Mouse (Mus musculus): ENCODE results near the gene Plagl2. TPM values are rescaled to one million over a fixed set of nuclear protein-coding genes. Genes with fewer than 3 reads are reported as not detected.
A peak's percentile ranks its signal among the peaks of the same experiment; 100 is the strongest.
"Not testable (repeated sequence)": the region's sequence is repeated elsewhere in the genome, so short reads cannot be mapped to it uniquely, and the experiment has no call there.

The Plagl2 gene
- polyA plus RNA-seq (2016; fragmentation: Nextera tagmentation; extraction: Ambion mirVana), result 29.1 and 29.4 TPM in 2 replicates

DNA sequence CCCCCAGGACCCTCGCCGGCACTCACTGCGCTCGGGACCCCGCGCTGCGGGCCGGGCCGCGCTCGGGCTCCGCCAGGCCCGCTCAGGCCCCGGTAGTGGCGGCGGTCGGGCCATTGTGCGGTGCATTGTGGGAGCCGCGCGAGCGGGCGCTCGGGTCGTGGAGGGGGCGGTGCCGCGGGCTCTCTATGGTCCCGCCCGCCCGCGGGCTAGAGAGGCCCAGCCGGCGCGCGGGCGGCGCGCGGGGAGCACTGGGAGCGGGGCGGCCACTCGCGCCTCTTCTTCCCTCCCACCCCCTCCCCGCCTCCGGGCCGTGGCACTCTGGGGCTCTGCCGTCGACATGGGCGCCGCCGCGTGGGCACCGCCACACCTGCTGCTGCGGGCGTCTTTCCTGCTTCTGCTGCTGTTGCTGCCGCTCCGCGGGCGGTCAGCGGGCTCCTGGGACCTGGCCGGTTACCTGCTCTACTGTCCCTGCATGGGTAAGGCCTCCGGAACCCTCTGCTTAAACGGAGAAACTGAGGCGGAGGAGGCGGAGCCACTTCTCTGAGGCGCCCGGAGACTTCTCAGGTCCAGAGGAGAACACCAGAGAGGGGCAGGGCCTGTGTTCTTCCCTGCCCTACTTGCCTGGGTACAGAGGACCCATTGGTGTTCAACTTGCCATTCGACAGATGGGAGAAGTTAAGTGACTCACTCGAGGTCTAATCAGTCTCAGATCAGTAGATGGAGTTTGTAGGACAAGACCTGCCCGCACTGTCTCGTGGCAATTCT lies at the start of gene Plagl2, which contains the start of gene Pofut1:
Plagl2 (minus strand) TSS at position 177 of the 765 bp plus-strand sequence.
Pofut1 (plus strand) TSS at position 284 of the 765 bp plus-strand sequence.
- peaks cover 46% of the 10 kb centered on the region for H3K4me1 ChIP-seq
- DNase-seq (ENCODE audit: low spot score), result peak; percentile 88
- no peaks in the 10 kb centered on the region for H3K27me3 ChIP-seq (ENCODE audit: low read depth, poor library complexity, severe bottlenecking)
- peaks cover 53% of the 10 kb centered on the region for H3K36me3 ChIP-seq
- peak within 1 kb of the TSS; percentile 99 for H3K4me3 ChIP-seq
- H3K27ac ChIP-seq (replicated peaks), result peak within 1 kb of the TSS; percentile 99
- H3K9me3 ChIP-seq (replicated peaks), result no peaks in the 10 kb centered on the region
- WGBS, result under 1% methylated on average over 72 of the region's 72 CpGs

DNA sequence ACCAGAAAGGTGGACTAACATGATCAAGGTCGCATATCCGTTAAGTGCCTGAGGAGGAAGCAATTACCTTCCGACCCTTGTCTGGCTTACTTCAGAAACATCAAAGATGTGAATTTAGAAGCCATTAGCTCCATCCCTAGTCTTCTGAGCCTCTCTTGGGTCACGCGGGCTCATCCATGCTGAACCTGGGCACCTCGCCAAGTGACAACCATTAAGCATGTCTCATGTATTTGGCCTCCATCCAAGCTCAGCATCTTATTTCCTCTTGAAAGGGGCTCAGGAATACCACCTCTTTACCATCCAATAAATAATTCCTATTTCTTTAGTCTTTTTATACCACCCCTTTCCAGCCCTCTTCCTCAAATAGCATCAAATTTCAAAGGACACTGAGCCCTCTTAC lies 46.6 kb upstream of the Plagl2 start:
- WGBS, result 84% methylated on average over 6 of the region's 6 CpGs
- no peak overlapping the region for H3K4me3 ChIP-seq
- H3K36me3 ChIP-seq, result no peaks in the 10 kb centered on the region
- H3K4me1 ChIP-seq, result peaks cover 20% of the 10 kb centered on the region
- no peaks in the 10 kb centered on the region for H3K27me3 ChIP-seq (ENCODE audit: low read depth, poor library complexity, severe bottlenecking)
- no peaks in the 10 kb centered on the region for H3K9me3 ChIP-seq (replicated peaks)
- DNase-seq (ENCODE audit: low spot score), result no peak
- H3K27ac ChIP-seq (replicated peaks), result no peak overlapping the region

DNA sequence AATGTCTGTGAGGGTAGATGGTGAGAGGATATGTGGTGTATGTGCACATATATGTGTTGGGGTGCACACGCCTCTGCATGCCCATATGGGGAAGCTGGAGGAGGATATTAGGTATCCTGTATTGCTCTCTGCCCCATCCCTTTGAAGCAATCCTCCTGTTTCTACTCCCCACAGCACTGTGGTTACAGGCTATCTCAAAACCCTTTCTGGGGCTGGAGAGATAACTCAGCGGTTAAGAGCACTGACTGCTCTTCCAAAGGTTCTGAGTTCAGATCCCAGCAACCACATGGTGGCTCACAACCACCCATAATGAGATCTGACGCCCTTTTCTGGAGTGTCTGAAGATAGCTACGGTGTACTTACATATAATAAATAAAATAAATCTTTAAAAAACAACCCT lies 45.3 kb upstream of the Plagl2 start:
- no peaks in the 10 kb centered on the region for H3K36me3 ChIP-seq
- DNase-seq (ENCODE audit: low spot score), result no peak
- no peak overlapping the region for H3K4me3 ChIP-seq
- peaks cover 8% of the 10 kb centered on the region for H3K4me1 ChIP-seq
- no peaks in the 10 kb centered on the region for H3K9me3 ChIP-seq (replicated peaks)
- 86% methylated on average over 4 of the region's 4 CpGs for WGBS
- H3K27ac ChIP-seq (replicated peaks), result no peak overlapping the region
- no peaks in the 10 kb centered on the region for H3K27me3 ChIP-seq (ENCODE audit: low read depth, poor library complexity, severe bottlenecking)

DNA sequence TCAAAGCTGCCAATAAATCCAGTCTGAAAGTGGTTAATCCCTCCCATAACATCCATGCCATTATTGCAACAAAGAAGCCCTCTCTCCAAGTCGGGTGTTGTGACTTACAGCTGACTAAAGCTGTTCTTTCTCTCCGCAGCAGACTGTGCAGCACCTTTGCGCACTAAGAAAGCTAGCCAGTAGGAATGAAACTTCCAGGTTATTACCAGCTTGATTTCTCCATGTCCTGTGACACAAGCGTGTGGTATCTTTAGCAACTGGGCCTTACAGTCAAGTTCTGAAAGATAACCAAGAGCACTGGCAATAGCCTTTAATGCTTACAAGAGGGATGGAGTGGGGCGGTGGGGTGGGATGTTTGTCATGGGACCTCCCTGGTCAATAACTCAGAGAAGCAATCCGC lies 42.7 kb upstream of the Plagl2 start:
- Histone ChIP-seq H3K4me3 (no peak overlapping the region), H3K9me3 (replicated peaks) (no peaks in the 10 kb centered on the region), H3K36me3 (no peaks in the 10 kb centered on the region), H3K27ac (replicated peaks) (no peak overlapping the region), H3K4me1 (no peaks in the 10 kb centered on the region), H3K27me3 (ENCODE audit: low read depth, poor library complexity, severe bottlenecking) (no peaks in the 10 kb centered on the region)
- DNase-seq (ENCODE audit: low spot score), result no peak
- WGBS, result 87% methylated on average over 6 of the region's 6 CpGs

DNA sequence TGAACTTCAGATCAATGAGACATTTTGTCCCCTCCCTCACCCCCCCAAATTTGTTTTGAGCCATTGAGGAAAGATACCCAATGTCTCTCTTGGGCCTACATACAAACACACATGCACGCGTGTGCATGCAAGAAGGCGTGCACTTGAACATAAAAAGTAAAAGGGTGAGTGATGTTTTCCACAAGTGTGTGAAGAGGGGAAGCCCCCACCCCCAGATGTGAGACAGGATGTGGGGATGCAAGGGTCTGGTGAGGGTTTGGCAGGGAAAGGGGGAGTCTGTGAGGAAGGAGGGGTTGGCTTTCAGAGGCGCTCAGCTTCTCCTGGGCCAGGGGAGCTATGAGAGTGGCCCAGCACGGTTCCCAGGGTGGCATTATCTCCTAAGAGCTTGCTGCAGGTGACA lies 37.1 kb upstream of the Plagl2 start:
- Histone ChIP-seq H3K27me3 (ENCODE audit: low read depth, poor library complexity, severe bottlenecking) (no peaks in the 10 kb centered on the region), H3K4me1 (peaks cover 9% of the 10 kb centered on the region), H3K4me3 (no peak overlapping the region), H3K27ac (replicated peaks) (no peak overlapping the region), H3K36me3 (no peaks in the 10 kb centered on the region), H3K9me3 (replicated peaks) (no peaks in the 10 kb centered on the region)
- 92% methylated on average over 5 of the region's 5 CpGs for WGBS
- no peak for DNase-seq (ENCODE audit: low spot score)

DNA sequence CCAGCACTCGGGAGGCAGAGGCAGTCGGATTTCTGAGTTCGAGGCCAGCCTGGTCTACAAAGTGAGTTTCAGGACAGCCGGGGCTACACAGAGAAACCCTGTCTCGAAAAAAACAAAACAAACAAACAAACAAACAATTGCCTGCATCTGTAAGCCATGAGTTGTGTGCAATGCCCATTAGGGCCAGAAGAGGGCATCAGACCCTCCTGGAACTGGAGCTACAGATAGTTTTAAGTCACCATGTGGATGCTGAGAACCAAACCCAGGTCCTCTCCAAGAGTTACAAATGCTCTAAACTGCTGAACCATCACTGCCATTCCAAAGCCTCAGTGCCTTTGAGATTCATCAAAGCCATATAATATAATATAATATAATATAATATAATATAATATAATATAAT lies 35.6 kb upstream of the Plagl2 start:
- not testable (repeated sequence) for H3K27ac ChIP-seq (replicated peaks); DNase-seq (ENCODE audit: low spot score); H3K27me3 ChIP-seq (ENCODE audit: low read depth, poor library complexity, severe bottlenecking); H3K4me3 ChIP-seq; H3K9me3 ChIP-seq (replicated peaks); H3K36me3 ChIP-seq
- peaks cover 19% of the 10 kb centered on the region for H3K4me1 ChIP-seq
- WGBS, result 91% methylated on average over 5 of the region's 5 CpGs

DNA sequence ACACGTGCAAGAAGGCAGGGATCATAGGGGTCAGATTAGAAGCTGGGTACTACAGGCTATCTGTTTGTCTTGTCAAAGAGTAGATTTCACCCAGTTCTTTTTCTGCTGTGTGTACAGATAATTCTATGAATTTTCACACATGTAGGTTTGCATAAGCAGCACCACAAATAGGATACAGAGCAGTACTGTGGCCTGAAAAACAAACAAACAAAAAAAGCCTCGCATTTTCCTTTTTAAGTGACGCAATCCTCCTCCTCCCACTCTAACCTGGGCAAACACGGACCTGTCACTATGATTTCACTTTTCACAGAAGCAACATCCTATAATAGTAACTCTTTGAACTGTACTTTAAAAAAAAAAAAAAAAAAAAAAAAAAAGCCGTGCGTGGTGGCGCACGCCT lies 35.2 kb upstream of the Plagl2 start:
- H3K36me3 ChIP-seq, result no peaks in the 10 kb centered on the region
- no peak for DNase-seq (ENCODE audit: low spot score)
- H3K27me3 ChIP-seq (ENCODE audit: low read depth, poor library complexity, severe bottlenecking), result no peaks in the 10 kb centered on the region
- H3K4me3 ChIP-seq, result no peak overlapping the region
- no peaks in the 10 kb centered on the region for H3K9me3 ChIP-seq (replicated peaks)
- 93% methylated on average over 8 of the region's 8 CpGs for whole genome bisulfite sequencing
- no peak overlapping the region for H3K27ac ChIP-seq (replicated peaks)
- peaks cover 19% of the 10 kb centered on the region for H3K4me1 ChIP-seq

DNA sequence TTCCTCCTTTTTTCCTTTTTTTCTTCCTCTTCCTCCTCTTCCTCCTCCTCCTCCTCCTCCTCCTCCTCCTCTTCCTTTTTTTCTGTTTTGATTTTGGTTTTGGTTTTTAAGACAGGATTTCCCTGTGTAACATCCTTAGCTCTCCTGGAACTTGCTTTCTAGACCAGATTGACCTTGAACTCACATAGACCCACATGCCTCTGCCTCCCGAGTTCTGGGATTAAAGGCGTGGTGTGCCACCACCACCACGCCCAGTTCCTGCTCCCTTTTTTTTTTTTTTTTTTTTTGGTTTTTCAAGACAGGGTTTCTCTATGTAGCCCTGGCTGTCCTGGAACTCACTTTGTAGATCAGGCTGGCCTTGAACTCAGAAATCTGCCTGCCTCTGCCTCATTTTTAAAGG lies 34.4 kb upstream of the Plagl2 start:
- H3K36me3 ChIP-seq; H3K27ac ChIP-seq (replicated peaks); DNase-seq (ENCODE audit: low spot score); H3K4me3 ChIP-seq; H3K27me3 ChIP-seq (ENCODE audit: low read depth, poor library complexity, severe bottlenecking); H3K9me3 ChIP-seq (replicated peaks): not testable (repeated sequence)
- H3K4me1 ChIP-seq, result peaks cover 19% of the 10 kb centered on the region
- 78% methylated on average over 3 of the region's 3 CpGs for WGBS

DNA sequence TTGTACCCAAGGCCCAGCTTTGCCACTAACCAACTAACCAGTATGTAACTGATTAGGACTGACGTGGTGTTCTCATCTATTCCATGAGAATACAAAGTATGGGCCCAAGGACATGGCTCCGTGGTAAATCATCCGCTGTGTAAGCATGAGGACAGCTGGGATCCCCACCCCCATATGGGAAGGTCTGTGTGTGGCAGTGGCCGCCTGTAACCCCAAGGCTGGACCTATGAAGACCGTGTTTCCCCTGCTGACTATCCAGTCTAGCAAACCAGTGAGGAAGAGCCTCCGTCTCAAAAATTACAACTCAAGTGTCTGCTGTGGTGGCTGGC lies 33.7 kb upstream of the Plagl2 start:
- 80% methylated on average over 6 of the region's 6 CpGs for WGBS
- peaks cover 22% of the 10 kb centered on the region for H3K4me1 ChIP-seq
- H3K27ac ChIP-seq (replicated peaks), result no peak overlapping the region
- no peaks in the 10 kb centered on the region for H3K9me3 ChIP-seq (replicated peaks)
- no peak overlapping the region for H3K4me3 ChIP-seq
- no peaks in the 10 kb centered on the region for H3K27me3 ChIP-seq (ENCODE audit: low read depth, poor library complexity, severe bottlenecking)
- no peaks in the 10 kb centered on the region for H3K36me3 ChIP-seq
- no peak for DNase-seq (ENCODE audit: low spot score)

DNA sequence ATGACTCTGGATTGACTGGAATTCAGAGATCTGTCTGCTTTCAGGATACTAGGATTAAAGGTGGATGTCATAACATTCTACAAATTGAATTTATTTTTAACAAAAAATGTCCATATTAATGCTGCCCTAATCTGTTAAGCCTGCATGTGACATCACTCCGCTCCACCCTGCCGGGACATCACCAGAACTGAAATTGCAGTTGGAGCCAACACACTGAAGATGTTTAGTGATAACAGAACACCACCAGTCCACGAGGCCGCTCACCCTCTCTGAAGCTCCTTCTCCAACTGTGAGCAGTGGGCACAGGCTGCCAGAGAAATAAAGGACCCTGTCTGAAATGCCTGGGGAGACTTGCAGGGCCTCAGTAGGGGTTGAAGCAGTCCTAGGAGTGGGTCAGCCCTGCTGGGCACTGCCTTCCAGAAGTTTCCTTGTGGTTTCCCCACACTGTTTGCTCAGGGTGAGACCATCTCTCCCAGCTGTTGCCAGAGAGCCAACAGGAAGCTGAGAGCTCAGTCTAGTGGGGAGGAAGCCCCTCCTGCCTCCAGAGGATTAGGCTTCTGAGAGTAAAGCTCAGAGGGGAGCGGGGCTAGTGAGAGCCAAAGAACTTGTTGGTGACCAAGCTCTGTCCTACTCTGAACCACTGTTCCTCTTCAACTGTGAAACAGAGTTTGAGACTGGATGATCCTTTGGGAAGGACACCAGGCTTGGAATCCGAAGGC lies 33.1 kb upstream of the Plagl2 start:
- H3K36me3 ChIP-seq; H3K27ac ChIP-seq (replicated peaks); H3K4me3 ChIP-seq; DNase-seq (ENCODE audit: low spot score); H3K27me3 ChIP-seq (ENCODE audit: low read depth, poor library complexity, severe bottlenecking); H3K9me3 ChIP-seq (replicated peaks): not testable (repeated sequence)
- H3K4me1 ChIP-seq, result peaks cover 26% of the 10 kb centered on the region
- WGBS, result 68% methylated on average over 6 of the region's 6 CpGs

DNA sequence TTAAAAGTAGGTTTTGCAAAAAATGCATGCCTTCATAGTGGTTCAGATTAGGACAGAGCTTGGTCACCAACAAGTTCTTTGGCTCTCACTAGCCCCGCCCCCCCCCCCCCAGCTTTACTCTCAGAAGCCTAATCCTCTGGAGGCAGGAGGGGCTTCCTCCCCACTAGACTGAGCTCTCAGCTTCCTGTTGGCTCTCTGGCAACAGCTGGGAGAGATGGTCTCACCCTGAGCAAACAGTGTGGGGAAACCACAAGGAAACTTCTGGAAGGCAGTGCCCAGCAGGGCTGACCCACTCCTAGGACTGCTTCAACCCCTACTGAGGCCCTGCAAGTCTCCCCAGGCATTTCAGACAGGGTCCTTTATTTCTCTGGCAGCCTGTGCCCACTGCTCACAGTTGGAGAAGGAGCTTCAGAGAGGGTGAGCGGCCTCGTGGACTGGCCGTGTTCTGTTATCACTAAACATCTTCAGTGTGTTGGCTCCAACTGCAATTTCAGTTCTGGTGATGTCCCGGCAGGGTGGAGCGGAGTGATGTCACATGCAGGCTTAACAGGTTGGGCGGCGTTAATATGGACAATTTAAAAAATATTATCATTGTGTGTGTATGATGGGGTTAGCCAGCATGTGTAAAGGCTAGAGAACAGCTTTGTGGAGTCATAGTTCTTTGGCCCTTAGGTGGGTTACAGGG lies 29.1 kb upstream of the Plagl2 start:
- not testable (repeated sequence) for DNase-seq (ENCODE audit: low spot score)

DNA sequence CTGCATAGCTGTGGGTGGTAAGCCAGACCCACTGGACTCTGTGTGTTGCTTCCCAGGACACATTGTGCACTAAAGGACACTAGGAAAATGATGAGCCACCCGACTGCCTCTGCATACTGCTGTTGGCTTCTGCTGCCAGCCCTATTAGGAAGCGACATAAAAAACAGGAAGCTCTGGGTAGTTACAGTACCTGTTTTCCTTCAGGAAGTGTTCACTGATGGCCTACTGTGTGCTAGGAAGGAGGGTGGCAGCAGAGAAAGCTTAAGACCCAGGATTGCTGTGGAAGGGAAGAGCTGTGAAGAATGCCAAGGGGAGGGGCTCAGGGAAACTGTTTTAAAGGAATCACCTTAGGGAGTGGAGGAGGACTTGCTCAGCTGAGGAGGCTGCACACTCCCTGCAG lies 26.1 kb upstream of the Plagl2 start:
- Histone ChIP-seq H3K4me3 (no peak overlapping the region), H3K36me3 (peaks cover 52% of the 10 kb centered on the region), H3K27ac (replicated peaks) (no peak overlapping the region), H3K4me1 (peaks cover 7% of the 10 kb centered on the region), H3K9me3 (replicated peaks) (no peaks in the 10 kb centered on the region), H3K27me3 (ENCODE audit: low read depth, poor library complexity, severe bottlenecking) (no peaks in the 10 kb centered on the region)
- 84% methylated on average over 2 of the region's 2 CpGs for WGBS
- no peak for DNase-seq (ENCODE audit: low spot score)

More for the DNA sequence above, 29.1 kb upstream of the Plagl2 start:
- WGBS, result 66% methylated on average over 8 of the region's 8 CpGs
- peaks cover 26% of the 10 kb centered on the region for H3K4me1 ChIP-seq
- peak overlapping the region; percentile 39; the same call in 1 of the 2 replicates for H3K27ac ChIP-seq (replicated peaks)
- H3K27me3 ChIP-seq (ENCODE audit: low read depth, poor library complexity, severe bottlenecking); H3K9me3 ChIP-seq (replicated peaks); H3K4me3 ChIP-seq: not testable (repeated sequence)
- peaks cover 22% of the 10 kb centered on the region for H3K36me3 ChIP-seq

DNA sequence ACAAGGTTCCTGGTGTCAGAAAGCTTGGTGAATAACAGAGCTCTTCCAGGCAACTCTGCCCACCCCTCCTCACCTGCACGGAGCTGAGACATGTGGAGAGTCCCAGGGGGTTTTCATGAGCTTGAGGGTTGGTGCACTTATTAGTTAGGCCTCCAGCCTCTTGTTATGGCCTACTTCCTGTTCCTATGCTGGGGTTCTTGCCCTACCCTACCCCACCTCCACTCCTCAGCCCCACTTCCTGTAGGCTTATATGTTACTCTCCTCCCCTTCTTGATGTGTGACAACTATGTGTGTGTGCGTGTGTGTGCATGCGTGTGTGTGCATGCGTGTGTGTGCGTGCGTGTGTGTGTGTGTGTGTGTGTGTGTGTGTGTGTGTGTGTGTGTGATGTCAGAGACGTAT lies 21.8 kb upstream of the Plagl2 start:
- no peak for DNase-seq (ENCODE audit: low spot score)
- H3K4me1 ChIP-seq, result no peaks in the 10 kb centered on the region
- no peak overlapping the region for H3K4me3 ChIP-seq
- WGBS, result 91% methylated on average over 7 of the region's 7 CpGs
- H3K27ac ChIP-seq (replicated peaks), result no peak overlapping the region
- no peaks in the 10 kb centered on the region for H3K27me3 ChIP-seq (ENCODE audit: low read depth, poor library complexity, severe bottlenecking)
- H3K36me3 ChIP-seq, result peaks cover 88% of the 10 kb centered on the region
- no peaks in the 10 kb centered on the region for H3K9me3 ChIP-seq (replicated peaks)
